Mouse (Mus musculus) layer of hippocampus, adult 18-20 months (tissue): Measurements from ENCODE around the gene 1700031F05Rik. TPM values are rescaled to one million over a fixed set of nuclear protein-coding genes. Genes with fewer than 3 reads are reported as not detected.
"Not testable (repeated sequence)": the region's sequence is repeated elsewhere in the genome, so short reads cannot be mapped to it uniquely, and the experiment has no call there.

Experiments
- DNase-seq, 2 experiments: peaks; one replicate each; pipeline ENCODE4 v3.0.0; 2022; ENCODE audit warnings: low spot score in 2 of 2
- long read RNA-seq: library from polyadenylated mRNA; stranded (forward); transcript quantifications from one replicate; pipeline ENCODE4 v2.0.0, GENCODE M21; 2021
- total RNA-seq, 2 experiments: library from RNA; stranded (reverse); gene quantifications; 2 replicates each; pipeline ENCODE4 v1.2.3; 2021

The 1700031F05Rik gene
- not detected for total RNA-seq
- long read RNA-seq, result 0 reads

GRCm38 (mm10) chrX:102867871-102868270 lies at the start of gene 1700031F05Rik:
1700031F05Rik (minus strand) TSS chrX:102867971.
- no peak for DNase-seq

GRCm38 (mm10) chrX:102914823-102915222 lies 47.1 kb upstream of the 1700031F05Rik start:
- not testable (repeated sequence) for DNase-seq

- not testable (repeated sequence) for DNase-seq
These were observed 40.8 kb upstream of the 1700031F05Rik start, which contains the start of the genes Dmrtc1a and 1700011M02Rik for GRCm38 (mm10) chrX:102908587-102908986. Dmrtc1a (minus strand) TSS chrX:102908687. 1700011M02Rik (plus strand) TSS chrX:102908905.

- DNase-seq, result not testable (repeated sequence)
These were observed 13.3 kb downstream of the 1700031F05Rik start, which contains the start of gene Dmrtc1c2 for GRCm38 (mm10) chrX:102854516-102854915. Dmrtc1c2 (minus strand) TSS chrX:102854616.

GRCm38 (mm10) chrX:102812311-102812710 lies 55.5 kb downstream of the 1700031F05Rik start:
- DNase-seq, result no peak

Other genes starting within 250 kb of the 1700031F05Rik start
- gene Phka1, start 223.7 kb downstream of the 1700031F05Rik start, total RNA-seq, result 10 to 100 TPM; 22.3 to 24.3 TPM
- gene Gm3880, start 181.0 kb downstream of the 1700031F05Rik start, total RNA-seq, result not detected
- not detected for gene Gm9112, start 160.3 kb downstream of the 1700031F05Rik start, total RNA-seq
- not detected for gene Dmrtc1b, start 160.1 kb downstream of the 1700031F05Rik start, total RNA-seq
- not detected for gene Dmrtc1c1, start 65.0 kb downstream of the 1700031F05Rik start, total RNA-seq
- not detected for gene Dmrtc1c2, start 13.4 kb downstream of the 1700031F05Rik start, total RNA-seq
- 1 to 10 TPM; 5.7 to 7.0 TPM for gene Dmrtc1a, start 40.7 kb upstream of the 1700031F05Rik start, total RNA-seq
- gene 1700011M02Rik, start 40.9 kb upstream of the 1700031F05Rik start, total RNA-seq, result not detected
- not detected for gene 1700018G05Rik, start 60.4 kb upstream of the 1700031F05Rik start, total RNA-seq